Mouse (Mus musculus): ENCODE results near the gene Lin28b.
"Not testable (repeated sequence)": the region's sequence is repeated elsewhere in the genome, so short reads cannot be mapped to it uniquely, and the experiment has no call there.

Gene Lin28b

GRCm38 (mm10) chr10:45412144-45412543 is 74.1 kb downstream of the Lin28b start:
- ATAC-seq (ENCODE audit: insufficient number of reproducible peaks, low FRiP score, low TSS enrichment), result no peak

DNA sequence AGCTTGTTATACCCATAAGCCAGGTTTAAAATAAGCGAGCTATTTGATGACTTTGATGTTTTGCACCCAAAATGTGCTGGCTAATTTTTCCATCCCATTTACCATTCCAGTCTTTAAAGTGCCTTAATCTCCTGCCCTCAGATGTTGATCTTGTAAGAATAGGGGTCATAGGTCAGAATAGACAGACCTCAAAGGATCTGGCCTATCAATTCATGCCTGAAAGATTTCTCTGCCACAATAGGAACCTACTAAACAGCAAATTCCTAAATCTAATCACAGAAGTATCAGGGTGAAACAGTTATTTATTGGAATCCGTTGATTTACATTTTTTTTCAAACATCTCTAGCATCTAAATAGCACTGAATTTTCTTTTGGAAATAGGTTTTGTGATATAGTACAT is 74.5 kb downstream of the Lin28b start:
- ATAC-seq (ENCODE audit: insufficient number of reproducible peaks, low FRiP score, low TSS enrichment), result no peak

DNA sequence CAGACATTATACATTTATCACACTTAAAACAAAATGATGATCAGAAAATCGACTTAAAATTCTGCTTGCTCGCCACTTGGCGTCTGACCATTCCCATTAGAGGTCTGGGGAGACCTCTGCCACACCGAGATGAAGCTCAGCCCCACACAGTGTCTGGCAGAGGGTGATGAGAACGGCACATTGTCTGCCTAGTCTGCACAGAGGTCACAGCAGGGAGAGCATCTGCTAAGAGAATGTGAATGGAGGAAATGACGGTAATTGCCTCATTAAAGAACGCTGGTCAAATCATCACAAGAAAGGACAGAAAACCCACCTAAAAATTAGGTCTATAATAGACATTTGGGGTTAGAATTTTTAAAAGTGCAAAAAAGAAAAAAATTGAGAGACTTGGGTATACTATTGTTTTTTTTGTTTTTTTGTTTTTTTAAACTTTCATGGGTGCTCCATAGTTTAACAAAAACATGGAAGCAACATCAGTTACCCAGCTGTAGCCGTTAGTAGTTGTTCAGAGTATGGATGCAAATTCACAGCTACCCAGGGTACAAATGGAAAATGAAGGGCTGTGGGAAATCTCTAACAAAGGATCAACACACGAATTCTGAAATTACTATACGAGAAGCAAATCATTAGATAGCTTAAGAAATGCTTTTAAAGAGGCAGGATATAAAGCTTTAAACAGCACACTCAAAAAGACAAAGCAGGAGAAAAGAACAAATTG is 75.4 kb downstream of the Lin28b start:
- no peak for ATAC-seq (ENCODE audit: insufficient number of reproducible peaks, low FRiP score, low TSS enrichment)

- no peak for ATAC-seq (ENCODE audit: insufficient number of reproducible peaks, low FRiP score, low TSS enrichment)
Measured at GRCm38 (mm10) chr10:45399702-45400243, 86.4 kb downstream of the Lin28b start.

GRCm38 (mm10) chr10:45398211-45398610 is 88.0 kb downstream of the Lin28b start:
- ATAC-seq (ENCODE audit: insufficient number of reproducible peaks, low FRiP score, low TSS enrichment), result no peak

DNA sequence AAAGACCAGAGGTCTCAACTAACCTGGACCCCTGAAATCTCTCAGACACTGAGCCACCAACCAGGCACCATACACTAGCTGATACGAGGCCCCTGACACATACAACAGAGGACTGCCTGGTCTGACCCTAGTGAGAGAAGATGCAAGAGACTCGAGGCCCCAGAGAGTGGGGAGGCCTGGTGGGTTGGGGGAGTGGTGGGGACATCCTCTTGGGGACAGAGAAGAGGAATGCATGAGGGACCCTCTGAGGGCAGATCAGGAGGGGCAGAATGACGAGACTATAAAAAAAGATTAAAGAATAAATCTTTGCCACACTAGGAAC is 103.6 kb downstream of the Lin28b start:
- no peak for ATAC-seq (ENCODE audit: insufficient number of reproducible peaks, low FRiP score, low TSS enrichment)

DNA sequence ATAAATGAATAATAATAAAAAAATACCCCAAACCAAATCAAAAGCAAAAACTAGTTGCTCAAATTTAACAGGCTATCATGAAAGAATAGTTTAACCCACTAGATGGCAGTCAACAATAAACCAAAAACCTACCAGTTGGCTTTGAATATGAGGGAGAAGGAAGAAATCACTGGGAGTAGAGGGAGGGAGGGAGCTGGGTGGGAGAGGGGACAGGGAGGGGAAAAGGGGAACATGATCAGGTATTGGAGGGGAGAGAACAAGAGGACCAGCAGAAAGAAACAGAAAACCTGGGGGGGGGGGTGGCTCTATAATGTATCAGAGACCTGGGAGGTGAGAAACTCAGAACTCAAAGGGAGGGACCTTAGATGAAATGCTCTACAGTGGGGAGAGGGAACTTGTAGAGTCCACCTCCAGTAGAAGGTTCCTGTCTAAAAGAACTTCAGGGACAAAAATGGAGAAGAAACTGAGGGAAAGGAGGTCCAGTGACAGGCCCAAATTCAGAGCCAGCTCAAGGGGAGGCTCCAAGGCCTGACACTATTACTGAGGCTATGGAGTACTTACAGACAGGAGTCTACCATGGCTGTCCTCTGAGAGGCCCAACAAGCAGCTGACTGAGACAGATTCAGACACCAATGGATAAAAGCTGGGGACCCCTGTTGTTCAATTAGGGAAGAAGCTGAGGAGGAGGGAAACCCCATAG is 104.1 kb downstream of the Lin28b start:
- ATAC-seq (ENCODE audit: insufficient number of reproducible peaks, low FRiP score, low TSS enrichment), result no peak

GRCm38 (mm10) chr10:45378269-45378668 is 107.9 kb downstream of the Lin28b start:
- no peak for ATAC-seq (ENCODE audit: insufficient number of reproducible peaks, low FRiP score, low TSS enrichment)

DNA sequence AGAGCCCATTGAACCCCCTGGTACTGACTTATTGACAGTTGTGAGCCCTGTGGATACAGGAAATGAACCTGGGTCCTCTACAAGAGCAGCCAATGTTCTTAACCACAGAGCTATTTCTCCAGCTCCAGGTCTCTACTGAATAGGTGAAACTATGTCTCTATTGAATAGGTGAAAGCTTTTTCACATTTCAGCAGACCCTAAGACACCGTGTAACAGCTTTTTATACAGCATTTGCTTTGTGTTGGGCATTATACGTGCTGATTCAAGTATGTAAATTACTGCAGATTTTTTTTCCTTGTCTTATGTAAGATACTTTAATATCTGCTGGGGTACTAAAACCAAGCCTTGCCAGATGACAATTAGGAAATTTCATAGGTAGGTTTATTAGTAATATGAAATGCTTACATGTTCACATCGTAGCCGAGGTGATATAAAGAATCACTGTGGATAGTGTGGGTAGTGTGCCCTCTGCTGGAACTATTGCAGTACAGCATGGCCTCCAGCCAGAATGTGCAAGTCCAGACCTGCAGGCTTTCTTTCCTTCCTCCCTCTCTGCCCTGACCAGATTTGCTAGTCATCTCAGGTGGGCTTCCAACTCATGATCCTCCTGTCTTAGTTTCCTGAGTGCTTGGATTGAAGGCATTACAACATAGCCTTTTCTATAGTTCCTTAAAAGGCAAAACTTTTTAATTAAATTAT is 113.1 kb downstream of the Lin28b start:
- ATAC-seq (ENCODE audit: insufficient number of reproducible peaks, low FRiP score, low TSS enrichment), result peak; percentile 70; the same call in 1 of the 2 replicates

DNA sequence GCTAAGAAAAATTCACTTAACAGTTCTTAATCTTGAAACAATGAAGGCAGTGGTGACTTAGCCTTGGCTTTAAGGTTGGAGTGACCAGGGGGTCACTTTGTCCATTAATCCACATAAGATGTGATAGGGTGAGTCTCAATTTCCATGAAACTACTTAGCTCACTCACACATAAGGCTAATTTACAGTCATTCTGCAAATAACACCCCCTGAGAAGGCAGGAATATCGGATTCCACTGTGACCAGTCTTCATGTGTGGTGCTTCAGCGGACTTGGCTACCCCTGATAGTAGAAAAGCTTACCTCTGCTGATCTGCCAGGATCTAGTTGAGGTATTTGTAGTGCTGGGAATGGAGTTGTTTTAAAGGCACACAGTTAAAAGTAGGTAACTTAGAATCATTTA is 115.7 kb downstream of the Lin28b start:
- ATAC-seq (ENCODE audit: insufficient number of reproducible peaks, low FRiP score, low TSS enrichment), result no peak

GRCm38 (mm10) chr10:45369639-45370038 is 116.6 kb downstream of the Lin28b start:
- no peak for ATAC-seq (ENCODE audit: insufficient number of reproducible peaks, low FRiP score, low TSS enrichment)

GRCm38 (mm10) chr10:45366987-45367705 is 119.0 kb downstream of the Lin28b start:
- no peak for ATAC-seq (ENCODE audit: insufficient number of reproducible peaks, low FRiP score, low TSS enrichment)

GRCm38 (mm10) chr10:45363396-45363795 is 122.8 kb downstream of the Lin28b start:
- ATAC-seq (ENCODE audit: insufficient number of reproducible peaks, low FRiP score, low TSS enrichment), result no peak

GRCm38 (mm10) chr10:45356091-45356490 is 130.1 kb downstream of the Lin28b start:
- ATAC-seq (ENCODE audit: insufficient number of reproducible peaks, low FRiP score, low TSS enrichment), result no peak

- not testable (repeated sequence) for ATAC-seq (ENCODE audit: insufficient number of reproducible peaks, low FRiP score, low TSS enrichment)
Measured at GRCm38 (mm10) chr10:45348143-45348542, 138.1 kb downstream of the Lin28b start.

DNA sequence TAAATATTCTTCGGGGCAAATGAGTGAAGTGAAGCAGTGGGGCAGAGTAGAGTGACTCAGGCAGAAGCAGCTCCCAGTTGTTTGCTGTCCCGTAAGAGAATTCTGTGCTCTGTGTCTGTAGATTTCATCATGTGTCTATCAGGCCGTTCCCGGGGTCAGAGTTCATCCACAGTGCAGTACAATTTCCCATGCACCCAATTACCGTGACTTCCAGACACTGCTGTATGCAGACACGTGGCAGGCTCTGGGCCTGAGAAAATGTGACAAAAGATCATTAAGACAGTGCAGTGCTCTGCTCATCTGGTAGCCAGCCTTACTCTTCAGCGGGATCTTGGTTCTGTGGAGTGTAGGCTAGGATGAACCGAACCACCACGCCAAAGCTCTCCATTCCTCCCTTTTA is 141.0 kb downstream of the Lin28b start:
- no peak for ATAC-seq (ENCODE audit: insufficient number of reproducible peaks, low FRiP score, low TSS enrichment)

DNA sequence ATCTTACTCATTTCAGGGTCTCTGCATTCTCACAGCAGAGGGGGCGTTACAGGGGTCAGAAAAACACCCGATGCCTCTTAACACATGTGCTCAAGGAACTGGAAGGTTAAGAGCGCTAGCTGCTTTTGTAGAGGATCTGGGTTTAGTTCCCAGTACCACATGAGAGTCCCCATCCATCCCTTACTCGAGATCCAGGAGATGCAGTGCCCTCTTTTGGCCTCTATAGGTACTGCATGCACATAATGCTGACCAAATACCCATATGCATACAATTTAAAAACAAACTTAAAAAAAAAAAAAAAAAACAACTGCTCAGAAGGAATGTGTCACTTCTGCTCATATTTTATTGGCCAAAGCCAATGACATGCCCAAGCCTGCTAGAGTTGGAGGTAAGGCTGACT is 141.8 kb downstream of the Lin28b start:
- ATAC-seq (ENCODE audit: insufficient number of reproducible peaks, low FRiP score, low TSS enrichment), result no peak

- no peak for ATAC-seq (ENCODE audit: insufficient number of reproducible peaks, low FRiP score, low TSS enrichment)
Measured at GRCm38 (mm10) chr10:45339106-45339505, 147.1 kb downstream of the Lin28b start.

- ATAC-seq (ENCODE audit: insufficient number of reproducible peaks, low FRiP score, low TSS enrichment), result no peak
Measured at GRCm38 (mm10) chr10:45335434-45336422, 150.5 kb downstream of the Lin28b start, which contains the start of gene Bves. Gene Bves (plus strand): TSS chr10:45335772.

Data from cerebellum, adult (tissue).